Mouse (Mus musculus): ENCODE measurements around the gene Nkd2.

Gene Nkd2

GRCm38 (mm10) chr13:73847465-73847836 is at the start of gene Nkd2:
Gene Nkd2, minus strand, starts transcription at chr13:73847631.
- peak; percentile 67 to 70 for DNase-seq

- DNase-seq = no peak
Observed at GRCm38 (mm10) chr13:73892493-73893178, 45.2 kb upstream of the Nkd2 start.

GRCm38 (mm10) chr13:73887415-73887874 is 40.0 kb upstream of the Nkd2 start:
- DNase-seq = no peak

- no peak for DNase-seq
Observed at GRCm38 (mm10) chr13:73886601-73887000, 39.2 kb upstream of the Nkd2 start.

- no peak for DNase-seq
Observed at GRCm38 (mm10) chr13:73886066-73886465, 38.6 kb upstream of the Nkd2 start.

GRCm38 (mm10) chr13:73885656-73886055 is 38.2 kb upstream of the Nkd2 start:
- DNase-seq = no peak

GRCm38 (mm10) chr13:73881347-73881746 is 33.9 kb upstream of the Nkd2 start:
- DNase-seq = no peak

- peak; percentile 70 to 73 for DNase-seq
Observed at GRCm38 (mm10) chr13:73879824-73880223, 32.4 kb upstream of the Nkd2 start.

- no peak for DNase-seq
Observed at GRCm38 (mm10) chr13:73872159-73872558, 24.7 kb upstream of the Nkd2 start.

- DNase-seq = peak in 1 of 2 experiments; percentile 4
Observed at GRCm38 (mm10) chr13:73846589-73847464, 604 bp downstream of the Nkd2 start.

- DNase-seq = no peak
Observed at GRCm38 (mm10) chr13:73842696-73843095, 4.7 kb downstream of the Nkd2 start.

- DNase-seq = no peak
Observed at GRCm38 (mm10) chr13:73839740-73840139, 7.7 kb downstream of the Nkd2 start.

GRCm38 (mm10) chr13:73839137-73839548 is 8.3 kb downstream of the Nkd2 start:
- DNase-seq = no peak

GRCm38 (mm10) chr13:73837708-73838107 is 9.7 kb downstream of the Nkd2 start:
- DNase-seq = no peak

GRCm38 (mm10) chr13:73836491-73836890 is 10.9 kb downstream of the Nkd2 start:
- no peak for DNase-seq

- DNase-seq = no peak
Observed at GRCm38 (mm10) chr13:73835791-73836190, 11.6 kb downstream of the Nkd2 start.

GRCm38 (mm10) chr13:73833809-73834208 is 13.6 kb downstream of the Nkd2 start:
- DNase-seq = no peak

GRCm38 (mm10) chr13:73831486-73831885 is 15.9 kb downstream of the Nkd2 start:
- DNase-seq = peak; percentile 66

- DNase-seq = no peak
Observed at GRCm38 (mm10) chr13:73827243-73827642, 20.2 kb downstream of the Nkd2 start.

- no peak for DNase-seq
Observed at GRCm38 (mm10) chr13:73823711-73824110, 23.7 kb downstream of the Nkd2 start.

- DNase-seq = peak; percentile 70 to 74
Observed at GRCm38 (mm10) chr13:73822187-73822800, 25.1 kb downstream of the Nkd2 start.

- no peak for DNase-seq
Observed at GRCm38 (mm10) chr13:73821251-73821650, 26.2 kb downstream of the Nkd2 start.

- no peak for DNase-seq
Observed at GRCm38 (mm10) chr13:73818921-73819320, 28.5 kb downstream of the Nkd2 start.

GRCm38 (mm10) chr13:73816338-73816737 is 31.1 kb downstream of the Nkd2 start:
- no peak for DNase-seq

All from B cell, adult 2 months (primary cell).